Mouse (Mus musculus) kidney, postnatal 0 days (tissue): ENCODE results near the gene Adgre4. TPM values are rescaled to one million over a fixed set of nuclear protein-coding genes. Genes with fewer than 3 reads are reported as not detected.

ENCODE experiments used
- ATAC-seq: fragments of 200-750 bp; cut with Nextera tagmentation; replicated peaks from 2 replicates; pipeline ENCODE4 v1.8.0; 2017; ENCODE audit warnings: low read depth, moderate number of reproducible peaks, moderate TSS enrichment, moderate library complexity; ENCODE audit not compliant: low FRiP score
- DNase-seq: peaks from one replicate; pipeline ENCODE4 v3.0.0-alpha.2; 2016; ENCODE audit warnings: low spot score
- H3K27ac ChIP-seq: fragments of 300-500 bp; sonication (generic); 2 replicates; pipeline ENCODE4 v1.5.1; 2014; ENCODE audit warnings: mild to moderate bottlenecking
- H3K27me3 ChIP-seq: fragments of 300-500 bp; sonication (generic); 2 replicates; pipeline ENCODE4 v1.6.1; 2014; ENCODE audit warnings: low read length, mixed read lengths; ENCODE audit not compliant: insufficient read depth
- H3K36me3 ChIP-seq: fragments of 300-500 bp; sonication (generic); 2 replicates; pipeline ENCODE4 v1.6.1; 2014; ENCODE audit warnings: low read length, mixed read lengths; ENCODE audit not compliant: insufficient read depth
- H3K4me1 ChIP-seq: fragments of 300-500 bp; sonication (generic); replicated peaks from 2 replicates; pipeline ENCODE4 v1.6.1; 2014; ENCODE audit warnings: antibody characterized with exemption, low read length, mixed read lengths; ENCODE audit not compliant: insufficient read depth
- H3K4me2 ChIP-seq: fragments of 300-500 bp; sonication (generic); 2 replicates; pipeline ENCODE4 v1.6.1; 2014; ENCODE audit warnings: mild to moderate bottlenecking, low read length, moderate library complexity, mixed read lengths
- H3K4me3 ChIP-seq: fragments of 300-500 bp; sonication (generic); replicated peaks from 2 replicates; pipeline ENCODE4 v1.5.1; 2014; ENCODE audit warnings: low read depth, low read length
- H3K9ac ChIP-seq: fragments of 300-500 bp; sonication (generic); 2 replicates; pipeline ENCODE4 v1.6.1; 2014; ENCODE audit warnings: low read depth, low read length
- H3K9me3 ChIP-seq: fragments of 300-500 bp; sonication (generic); replicated peaks from 2 replicates; pipeline ENCODE4 v1.6.1; 2016; ENCODE audit warnings: low read length, inconsistent platforms, mixed read lengths
- CTCF ChIP-seq: IDR thresholded peaks from 2 replicates; pipeline ENCODE4 v1.5.1; 2016; ENCODE audit warnings: antibody characterized with exemption, low read depth, mild to moderate bottlenecking, moderate library complexity
- WGBS: fragments of 180-500 bp; shearing (Covaris S2); extraction: QIAGEN DNeasy Blood & Tissue Kit; methylation state at CpG from one replicate; pipeline ENCODE4 v1.1.7; 2014; 5-methylcytosine and 5-hydroxymethylcytosine counted together
- polyA plus RNA-seq: library from polyadenylated mRNA; unstranded; fragments of >200 nt; fragmentation: Nextera tagmentation; extraction: Ambion mirVana; gene quantifications from 2 replicates; pipeline ENCODE4 v1.2.1, GENCODE M21; 2015

Gene Adgre4
- 0.20 and 0.41 TPM in 2 replicates for polyA plus RNA-seq

DNA sequence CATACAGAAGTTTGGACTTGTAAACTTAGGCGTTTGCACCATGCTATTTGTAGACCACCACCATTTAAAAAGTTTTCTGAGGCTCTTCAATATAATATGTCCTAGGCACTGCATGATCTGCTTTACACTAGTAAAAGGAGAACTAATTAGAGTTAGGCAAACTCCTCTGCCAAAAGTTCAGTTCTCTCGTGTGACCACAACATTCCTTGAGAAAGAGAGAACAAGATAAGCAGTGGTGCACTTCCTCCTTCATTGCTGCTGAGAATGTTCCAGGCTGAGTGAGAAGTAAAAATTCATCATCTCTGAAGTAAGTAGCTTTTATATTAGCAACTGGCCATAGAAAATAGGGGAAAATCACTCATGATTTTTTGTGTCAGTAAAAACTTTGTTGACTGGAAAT, at the start of gene Adgre4:
Adgre4 (plus strand) TSS at position 199 of the 400 bp plus-strand sequence.
- TF ChIP-seq CTCF: no peak
- WGBS: 52% methylated on average over 2 of the region's 2 CpGs
- no peak for ATAC-seq
- no peaks in the 10 kb centered on the region for H3K27me3 ChIP-seq
- no peak within 1 kb of the TSS for H3K9ac ChIP-seq
- no peaks in the 10 kb centered on the region for H3K9me3 ChIP-seq
- H3K4me1 ChIP-seq: no peaks in the 10 kb centered on the region
- no peaks in the 10 kb centered on the region for H3K36me3 ChIP-seq
- no peak within 1 kb of the TSS for H3K4me3 ChIP-seq
- DNase-seq: no peak
- no peak within 1 kb of the TSS for H3K4me2 ChIP-seq
- H3K27ac ChIP-seq: no peak within 1 kb of the TSS

DNA sequence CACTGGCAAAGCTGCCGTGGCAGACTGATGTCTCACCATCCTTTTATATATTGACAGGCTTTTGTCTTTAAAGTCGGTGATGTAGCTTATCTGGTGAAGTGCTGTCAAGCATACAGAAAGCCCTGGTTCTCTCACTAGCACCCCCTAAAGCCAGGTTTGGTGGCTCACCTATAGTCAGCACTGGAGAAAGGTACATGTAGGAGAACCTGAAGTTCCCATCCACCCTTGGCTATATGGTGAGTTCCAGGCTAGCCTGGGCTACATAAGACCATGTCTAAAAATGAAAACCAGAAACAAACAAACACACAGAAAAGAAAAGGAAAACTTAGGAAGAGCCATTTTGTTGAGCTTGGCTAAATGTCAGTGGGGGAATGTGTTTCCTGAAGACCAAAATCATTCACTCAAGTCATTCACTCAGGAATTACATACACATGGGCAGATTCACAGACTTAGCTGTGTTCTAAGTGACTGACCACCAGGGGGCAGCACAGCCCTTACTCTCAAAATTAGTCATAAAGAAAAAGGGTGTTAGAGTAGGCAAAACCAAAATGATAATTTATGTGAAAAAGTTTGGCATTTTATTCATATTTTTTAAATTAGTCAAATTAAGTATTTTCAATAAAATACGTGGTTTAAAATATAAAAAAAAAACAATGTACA, 47.5 kb upstream of the Adgre4 start:
- Histone ChIP-seq H3K4me2 (no peak overlapping the region), H3K4me3 (no peak overlapping the region), H3K9me3 (no peaks in the 10 kb centered on the region), H3K27ac (no peak overlapping the region), H3K9ac (no peak overlapping the region), H3K4me1 (no peaks in the 10 kb centered on the region), H3K27me3 (no peaks in the 10 kb centered on the region), H3K36me3 (0 out of 2 replicates have a peak, but pooled peaks cover 6% of the 10 kb centered on the region)
- peak; percentile 46; the same call in 1 of the 2 replicates for ATAC-seq
- WGBS: 66% methylated on average over 3 of the region's 3 CpGs
- TF ChIP-seq CTCF: peak; percentile 89
- peak; percentile 88 for DNase-seq

DNA sequence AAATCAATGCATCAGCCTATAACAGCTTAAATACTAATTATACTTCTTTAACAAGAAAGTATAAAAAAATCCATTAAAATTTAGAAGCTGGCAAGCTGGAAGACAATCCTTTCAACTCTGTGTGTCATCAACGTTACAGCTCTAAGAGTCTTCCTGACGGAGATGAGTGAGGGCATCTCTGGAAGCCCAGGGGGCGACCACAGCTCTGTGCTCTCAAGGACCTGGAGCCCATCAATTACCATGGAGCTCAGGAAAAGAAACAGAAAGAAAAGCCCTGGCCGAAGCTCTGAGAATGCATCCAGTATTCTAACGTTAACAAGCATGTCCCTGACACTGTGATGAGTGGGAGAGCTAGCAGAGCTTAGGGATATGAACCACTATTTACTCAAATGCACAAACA, 46.9 kb upstream of the Adgre4 start:
- H3K4me2 ChIP-seq: no peak overlapping the region
- no peak overlapping the region for H3K27ac ChIP-seq
- TF ChIP-seq CTCF: no peak
- H3K4me3 ChIP-seq: no peak overlapping the region
- no peaks in the 10 kb centered on the region for H3K4me1 ChIP-seq
- no peaks in the 10 kb centered on the region for H3K27me3 ChIP-seq
- DNase-seq (no peak), ATAC-seq (no peak)
- 0 out of 2 replicates have a peak, but pooled peaks cover 4% of the 10 kb centered on the region for H3K36me3 ChIP-seq
- 69% methylated on average over 5 of the region's 5 CpGs for WGBS
- H3K9ac ChIP-seq: no peak overlapping the region
- no peaks in the 10 kb centered on the region for H3K9me3 ChIP-seq

DNA sequence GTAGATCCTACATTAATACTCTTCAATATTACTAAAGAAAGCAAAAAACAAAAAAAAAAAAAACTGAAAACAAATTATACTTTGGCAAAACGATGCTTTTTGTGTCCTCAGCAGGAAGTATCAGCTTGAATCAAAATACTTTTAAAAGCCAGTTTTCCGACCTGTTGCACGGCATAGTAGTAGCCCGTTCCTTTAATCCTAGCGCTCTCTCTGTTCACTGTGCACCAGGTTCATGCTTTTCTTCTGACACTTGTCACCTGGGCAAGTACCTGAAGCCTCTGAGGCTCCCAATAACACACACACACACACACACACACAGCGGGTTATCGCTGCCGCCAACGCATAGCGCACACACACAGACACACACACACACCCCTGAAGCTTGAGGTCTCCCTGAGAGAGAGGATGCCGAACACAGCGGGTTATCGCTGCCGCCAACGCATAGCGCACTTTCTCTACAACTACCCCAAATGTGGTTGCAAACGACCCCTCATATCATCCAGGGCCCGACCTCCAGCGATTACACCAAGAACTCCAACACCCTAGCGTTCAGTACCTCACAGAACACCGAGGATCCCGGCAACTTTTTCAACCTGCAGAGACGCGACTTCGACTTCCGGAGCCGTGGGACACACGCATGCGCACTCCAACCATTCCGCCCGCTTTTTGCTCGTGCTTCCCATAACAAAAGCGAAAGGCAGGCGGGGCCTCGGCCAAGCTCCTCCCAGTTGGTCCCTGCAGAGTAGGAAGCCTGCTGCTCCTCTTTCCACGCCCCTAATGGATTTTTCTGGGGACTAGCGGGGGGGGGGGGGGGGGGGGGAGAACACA, 37.6 kb upstream of the Adgre4 start, which contains the start of gene Pot1b:
Pot1b (minus strand) TSS at position 645 of the 828 bp plus-strand sequence.
- ATAC-seq (peak; percentile 99), DNase-seq (peak; percentile 98)
- no peaks in the 10 kb centered on the region for H3K9me3 ChIP-seq
- peak within 1 kb of the TSS; percentile 52; the same call in 1 of the 2 replicates for H3K27ac ChIP-seq
- no peaks in the 10 kb centered on the region for H3K36me3 ChIP-seq
- H3K4me3 ChIP-seq: peak within 1 kb of the TSS; percentile 73
- no peaks in the 10 kb centered on the region for H3K27me3 ChIP-seq
- peak within 1 kb of the TSS; percentile 67 for H3K9ac ChIP-seq
- TF ChIP-seq CTCF: peak; percentile 24; the same call in 1 of the 2 replicates
- H3K4me2 ChIP-seq: peak within 1 kb of the TSS; percentile 72
- H3K4me1 ChIP-seq: no peaks in the 10 kb centered on the region
- under 1% methylated on average over 36 of the region's 37 CpGs for WGBS

DNA sequence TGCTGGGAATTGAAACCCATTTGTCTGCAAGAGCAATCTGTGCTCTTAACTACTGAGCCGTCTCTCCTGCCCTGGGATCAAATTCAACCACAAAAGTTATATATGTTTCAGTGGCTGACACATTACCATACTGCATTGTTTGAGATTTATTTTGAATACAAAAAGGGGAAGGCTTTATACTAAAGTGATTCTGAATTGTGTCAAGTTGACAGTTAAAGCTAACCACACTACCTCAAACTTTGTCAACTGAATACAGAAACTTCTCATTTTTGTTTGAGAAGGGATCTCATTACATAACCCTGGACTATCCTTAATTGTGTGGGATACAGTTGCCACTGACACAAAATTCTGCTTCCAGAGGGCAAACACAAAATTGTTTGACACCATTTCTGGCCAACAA, 28.5 kb upstream of the Adgre4 start:
- H3K4me3 ChIP-seq: no peak overlapping the region
- H3K9me3 ChIP-seq: no peaks in the 10 kb centered on the region
- TF ChIP-seq CTCF: no peak
- DNase-seq (no peak), ATAC-seq (no peak)
- no peaks in the 10 kb centered on the region for H3K27me3 ChIP-seq
- H3K4me2 ChIP-seq: no peak overlapping the region
- WGBS: 71% methylated on average over 1 of the region's 1 CpGs
- H3K27ac ChIP-seq: no peak overlapping the region
- H3K4me1 ChIP-seq: no peaks in the 10 kb centered on the region
- no peaks in the 10 kb centered on the region for H3K36me3 ChIP-seq
- H3K9ac ChIP-seq: no peak overlapping the region

DNA sequence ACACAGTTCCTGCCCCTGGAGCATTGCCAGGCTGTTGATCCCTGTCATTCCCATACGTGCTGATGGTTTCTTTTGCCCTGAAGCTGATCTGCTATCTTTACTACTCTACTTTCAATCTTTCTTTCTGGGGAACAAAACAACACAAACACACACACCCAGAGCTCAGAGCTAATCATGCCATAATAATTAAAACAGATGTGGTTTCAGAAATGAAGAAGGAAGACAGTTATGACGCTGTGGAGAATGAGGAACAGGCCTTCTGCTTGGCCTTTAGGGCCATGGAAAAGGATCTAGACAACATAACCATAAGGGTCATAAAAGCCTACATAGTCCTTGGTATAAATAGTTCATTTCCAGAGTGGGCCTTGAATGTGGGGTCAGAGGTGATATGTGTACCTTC, 27.5 kb upstream of the Adgre4 start:
- Histone ChIP-seq H3K36me3 (no peaks in the 10 kb centered on the region), H3K9ac (no peak overlapping the region), H3K4me2 (no peak overlapping the region), H3K4me3 (no peak overlapping the region), H3K4me1 (no peaks in the 10 kb centered on the region), H3K27ac (no peak overlapping the region), H3K9me3 (no peaks in the 10 kb centered on the region), H3K27me3 (no peaks in the 10 kb centered on the region)
- no peak for DNase-seq
- WGBS: 60% methylated on average over 2 of the region's 2 CpGs
- no peak for ATAC-seq
- TF ChIP-seq CTCF: no peak
